Mouse (Mus musculus) midbrain, embryonic 13.5 days (tissue): ENCODE measurements around the gene Dbnl. TPM values are rescaled to one million over a fixed set of nuclear protein-coding genes. Genes with fewer than 3 reads are reported as not detected.
A peak's percentile ranks its signal among the peaks of the same experiment; 100 is the strongest.

Source experiments
- ATAC-seq: fragments of 200-750 bp; cut with Nextera tagmentation; 2 replicates; pipeline ENCODE4 v1.8.0; 2017; ENCODE audit warnings: mild to moderate bottlenecking, moderate TSS enrichment, moderate library complexity
- H3K27ac ChIP-seq: fragments of 300-500 bp; sonication (generic); 2 replicates; pipeline ENCODE4 v1.5.1; 2015; ENCODE audit warnings: inconsistent platforms, mild to moderate bottlenecking, moderate library complexity
- H3K27me3 ChIP-seq: fragments of 300-500 bp; sonication (generic); 2 replicates; pipeline ENCODE4 v1.6.1; 2015; ENCODE audit warnings: mild to moderate bottlenecking, inconsistent platforms
- H3K36me3 ChIP-seq: fragments of 300-500 bp; sonication (generic); 2 replicates; pipeline ENCODE4 v1.6.1; 2015; ENCODE audit warnings: mild to moderate bottlenecking, inconsistent platforms
- H3K4me1 ChIP-seq: fragments of 300-500 bp; sonication (generic); replicated peaks from 2 replicates; pipeline ENCODE4 v1.6.1; 2015; ENCODE audit warnings: inconsistent platforms
- H3K4me2 ChIP-seq: fragments of 300-500 bp; sonication (generic); replicated peaks from 2 replicates; pipeline ENCODE4 v1.6.1; 2015; ENCODE audit warnings: moderate library complexity, mild to moderate bottlenecking, inconsistent platforms
- H3K4me3 ChIP-seq: fragments of 300-500 bp; sonication (generic); replicated peaks from 2 replicates; pipeline ENCODE4 v1.5.1; 2015; ENCODE audit warnings: mild to moderate bottlenecking, inconsistent platforms
- H3K9ac ChIP-seq: fragments of 300-500 bp; sonication (generic); replicated peaks from 2 replicates; pipeline ENCODE4 v1.6.1; 2015; ENCODE audit warnings: mild to moderate bottlenecking, inconsistent platforms
- H3K9me3 ChIP-seq: fragments of 300-500 bp; sonication (generic); 2 replicates; pipeline ENCODE4 v1.6.1; 2016; ENCODE audit warnings: mild to moderate bottlenecking, inconsistent platforms
- WGBS: fragments of 180-500 bp; shearing (Covaris S2); methylation state at CpG from one replicate; pipeline ENCODE4 v1.1.7; 2015; 5-methylcytosine and 5-hydroxymethylcytosine counted together
- polyA plus RNA-seq: library from polyadenylated mRNA; unstranded; fragments of >200 nt; fragmentation: Nextera tagmentation; extraction: Ambion mirVana; gene quantifications from 2 replicates; pipeline ENCODE4 v1.2.1, GENCODE M21; 2015

Dbnl gene
- polyA plus RNA-seq, 1 experiment from 2014 or later = 155 TPM

- Histone ChIP-seq H3K4me3 (no peak overlapping the region), H3K9ac (no peak overlapping the region), H3K27me3 (no peaks in the 10 kb centered on the region), H3K4me1 (no peaks in the 10 kb centered on the region), H3K9me3 (no peaks in the 10 kb centered on the region), H3K4me2 (no peak overlapping the region), H3K36me3 (peaks cover 11% of the 10 kb centered on the region; the same call in 1 of the 2 replicates), H3K27ac (no peak overlapping the region)
- 75% methylated on average over 2 of the region's 2 CpGs for WGBS
- no peak for ATAC-seq
Measured at GRCm38 (mm10) chr11:5778481-5778880, 9.8 kb upstream of the Dbnl start.

- Histone ChIP-seq H3K4me1 (no peaks in the 10 kb centered on the region), H3K9ac (no peak overlapping the region), H3K4me3 (no peak overlapping the region), H3K4me2 (no peak overlapping the region), H3K36me3 (peaks cover 17% of the 10 kb centered on the region; the same call in 1 of the 2 replicates), H3K9me3 (no peaks in the 10 kb centered on the region), H3K27me3 (no peaks in the 10 kb centered on the region), H3K27ac (no peak overlapping the region)
- ATAC-seq = no peak
- 91% methylated on average over 6 of the region's 6 CpGs for WGBS
Measured at GRCm38 (mm10) chr11:5780035-5780499, 8.2 kb upstream of the Dbnl start.

- H3K27me3 ChIP-seq = no peaks in the 10 kb centered on the region
- no peak overlapping the region for H3K4me3 ChIP-seq
- no peak overlapping the region for H3K4me2 ChIP-seq
- no peak overlapping the region for H3K9ac ChIP-seq
- no peak overlapping the region for H3K27ac ChIP-seq
- no peaks in the 10 kb centered on the region for H3K9me3 ChIP-seq
- H3K4me1 ChIP-seq = peaks cover 7% of the 10 kb centered on the region
- ATAC-seq = no peak
- H3K36me3 ChIP-seq = peaks cover 17% of the 10 kb centered on the region; the same call in 1 of the 2 replicates
- WGBS = 76% methylated on average over 8 of the region's 8 CpGs
Measured at GRCm38 (mm10) chr11:5782199-5782944, 5.9 kb upstream of the Dbnl start.

GRCm38 (mm10) chr11:5785732-5786131 is 2.6 kb upstream of the Dbnl start:
- Histone ChIP-seq H3K27ac (no peak overlapping the region), H3K9ac (no peak overlapping the region), H3K27me3 (no peaks in the 10 kb centered on the region), H3K36me3 (peaks cover 11% of the 10 kb centered on the region; the same call in 1 of the 2 replicates), H3K4me2 (no peak overlapping the region), H3K4me3 (no peak overlapping the region), H3K4me1 (peaks cover 27% of the 10 kb centered on the region), H3K9me3 (no peaks in the 10 kb centered on the region)
- ATAC-seq = no peak

GRCm38 (mm10) chr11:5787671-5788055 is 625 bp upstream of the Dbnl start:
- peaks cover 22% of the 10 kb centered on the region for H3K36me3 ChIP-seq
- WGBS = 43% methylated on average over 8 of the region's 8 CpGs
- H3K9ac ChIP-seq = peak overlapping the region; percentile 93
- no peak for ATAC-seq
- peak overlapping the region; percentile 91 for H3K27ac ChIP-seq
- H3K9me3 ChIP-seq = no peaks in the 10 kb centered on the region
- peak overlapping the region; percentile 93 for H3K4me2 ChIP-seq
- H3K4me1 ChIP-seq = peaks cover 30% of the 10 kb centered on the region
- peak overlapping the region; percentile 87 for H3K4me3 ChIP-seq
- H3K27me3 ChIP-seq = no peaks in the 10 kb centered on the region

GRCm38 (mm10) chr11:5789071-5789753 is 924 bp downstream of the Dbnl start:
- H3K9ac ChIP-seq = peak overlapping the region; percentile 93
- peak overlapping the region; percentile 93 for H3K4me2 ChIP-seq
- peak overlapping the region; percentile 91; the same call in 1 of the 2 replicates for H3K27ac ChIP-seq
- no peaks in the 10 kb centered on the region for H3K9me3 ChIP-seq
- H3K36me3 ChIP-seq = peaks cover 30% of the 10 kb centered on the region
- peak overlapping the region; percentile 87 for H3K4me3 ChIP-seq
- WGBS = 80% methylated on average over 6 of the region's 6 CpGs
- ATAC-seq = no peak
- H3K27me3 ChIP-seq = no peaks in the 10 kb centered on the region
- H3K4me1 ChIP-seq = peaks cover 30% of the 10 kb centered on the region

GRCm38 (mm10) chr11:5789754-5790333 is 1.6 kb downstream of the Dbnl start:
- Histone ChIP-seq H3K4me2 (peak overlapping the region; percentile 93), H3K9ac (peak overlapping the region; percentile 93; the same call in 1 of the 2 replicates), H3K4me3 (peak overlapping the region; percentile 87)

GRCm38 (mm10) chr11:5790431-5790830 is 2.1 kb downstream of the Dbnl start:
- Histone ChIP-seq H3K9me3 (no peaks in the 10 kb centered on the region), H3K36me3 (peaks cover 42% of the 10 kb centered on the region), H3K4me1 (peaks cover 30% of the 10 kb centered on the region), H3K27me3 (no peaks in the 10 kb centered on the region), H3K4me2 (no peak overlapping the region), H3K27ac (no peak overlapping the region), H3K9ac (no peak overlapping the region), H3K4me3 (no peak overlapping the region)
- ATAC-seq = no peak
- 100% methylated on average over 1 of the region's 1 CpGs for WGBS

More at GRCm38 (mm10) chr11:5789754-5790333, 1.6 kb downstream of the Dbnl start:
- no peaks in the 10 kb centered on the region for H3K27me3 ChIP-seq
- no peak overlapping the region for H3K27ac ChIP-seq
- WGBS = 94% methylated on average over 3 of the region's 3 CpGs
- peaks cover 36% of the 10 kb centered on the region for H3K36me3 ChIP-seq
- no peak for ATAC-seq
- no peaks in the 10 kb centered on the region for H3K9me3 ChIP-seq
- peaks cover 30% of the 10 kb centered on the region for H3K4me1 ChIP-seq

GRCm38 (mm10) chr11:5795290-5795689 is 7.0 kb downstream of the Dbnl start:
- Histone ChIP-seq H3K36me3 (peaks cover 89% of the 10 kb centered on the region), H3K4me3 (no peak overlapping the region), H3K9me3 (no peaks in the 10 kb centered on the region), H3K4me1 (peaks cover 3% of the 10 kb centered on the region; the same call in 1 of the 2 replicates), H3K27me3 (no peaks in the 10 kb centered on the region), H3K4me2 (no peak overlapping the region), H3K27ac (no peak overlapping the region), H3K9ac (no peak overlapping the region)
- ATAC-seq = no peak
- WGBS = 91% methylated on average over 9 of the region's 9 CpGs

- Histone ChIP-seq H3K27me3 (no peaks in the 10 kb centered on the region), H3K9me3 (no peaks in the 10 kb centered on the region), H3K4me1 (0 out of 2 replicates have a peak, but pooled peaks cover 3% of the 10 kb centered on the region), H3K4me2 (no peak overlapping the region), H3K9ac (no peak overlapping the region), H3K36me3 (peaks cover 93% of the 10 kb centered on the region), H3K4me3 (no peak overlapping the region), H3K27ac (no peak overlapping the region)
- ATAC-seq = no peak
- 94% methylated on average over 7 of the region's 7 CpGs for WGBS
Measured at GRCm38 (mm10) chr11:5795706-5796105, 7.4 kb downstream of the Dbnl start.

- no peak overlapping the region for H3K9ac ChIP-seq
- 77% methylated on average over 15 of the region's 15 CpGs for WGBS
- no peak for ATAC-seq
- H3K4me2 ChIP-seq = no peak overlapping the region
- H3K27me3 ChIP-seq = no peaks in the 10 kb centered on the region
- no peaks in the 10 kb centered on the region for H3K4me1 ChIP-seq
- H3K9me3 ChIP-seq = no peaks in the 10 kb centered on the region
- H3K4me3 ChIP-seq = no peak overlapping the region
- H3K27ac ChIP-seq = no peak overlapping the region
- H3K36me3 ChIP-seq = peaks cover 92% of the 10 kb centered on the region
Measured at GRCm38 (mm10) chr11:5796939-5797338, 8.7 kb downstream of the Dbnl start.

GRCm38 (mm10) chr11:5797371-5797770 is 9.1 kb downstream of the Dbnl start:
- Histone ChIP-seq H3K9ac (no peak overlapping the region), H3K9me3 (no peaks in the 10 kb centered on the region), H3K27me3 (no peaks in the 10 kb centered on the region), H3K36me3 (peaks cover 88% of the 10 kb centered on the region), H3K4me2 (no peak overlapping the region), H3K27ac (no peak overlapping the region), H3K4me3 (no peak overlapping the region), H3K4me1 (no peaks in the 10 kb centered on the region)
- ATAC-seq = no peak
- WGBS = 70% methylated on average over 11 of the region's 11 CpGs
